Mouse (Mus musculus): ENCODE data around the gene Tyw5.

Tyw5 gene

GRCm38 (mm10) chr1:57406187-57407151 is at the start of gene Tyw5, which contains the start of gene Maip1:
Gene Tyw5 (minus strand): TSS chr1:57407101.
Gene Maip1 (plus strand): TSS chr1:57406328.
- DNase-seq: peak; percentile 83

- DNase-seq: no peak
Measured at GRCm38 (mm10) chr1:57450241-57450640, 43.3 kb upstream of the Tyw5 start.

GRCm38 (mm10) chr1:57445679-57446078 is 38.8 kb upstream of the Tyw5 start:
- no peak for DNase-seq

DNA sequence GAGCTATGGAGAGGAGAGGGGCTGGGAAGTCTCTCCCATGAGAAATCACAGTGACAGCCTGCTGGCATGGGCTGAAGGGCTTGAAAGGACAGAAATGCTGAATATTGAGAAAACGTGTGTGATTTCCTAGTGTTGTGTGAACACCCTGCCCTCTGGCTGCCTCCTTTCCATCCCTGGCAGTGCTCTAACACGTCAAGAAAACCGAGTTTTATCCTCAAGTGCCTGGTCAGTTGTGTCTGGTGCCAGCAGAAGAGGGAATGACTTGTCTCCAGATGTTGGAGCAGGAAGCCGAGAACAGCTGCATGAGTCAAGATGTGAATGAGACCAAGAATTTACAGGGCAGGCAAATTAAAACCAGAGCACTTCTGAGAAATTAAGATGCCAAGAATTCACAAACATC is 33.9 kb upstream of the Tyw5 start:
- DNase-seq: no peak

- no peak for DNase-seq
Measured at GRCm38 (mm10) chr1:57439026-57439425, 32.1 kb upstream of the Tyw5 start.

DNA sequence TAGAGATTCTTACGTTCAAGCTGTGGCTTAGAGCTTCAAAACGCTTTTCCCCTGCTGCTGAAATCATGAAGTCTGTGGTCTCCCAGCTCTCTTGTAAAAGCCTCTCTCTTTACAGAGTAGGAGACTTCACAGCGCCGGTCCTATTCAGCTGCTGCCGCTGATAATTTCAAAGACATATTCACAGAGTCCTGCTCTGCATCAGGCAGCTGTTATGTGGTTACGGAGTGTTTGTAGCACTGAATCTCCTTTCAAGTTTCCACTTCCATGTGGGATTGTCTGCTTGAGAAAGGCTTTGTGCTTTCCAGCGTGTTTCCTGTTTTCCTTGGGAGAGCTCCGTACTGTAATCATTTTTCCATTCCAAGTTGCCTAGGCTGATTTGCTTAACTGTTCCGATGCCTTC is 30.1 kb upstream of the Tyw5 start:
- DNase-seq: no peak

DNA sequence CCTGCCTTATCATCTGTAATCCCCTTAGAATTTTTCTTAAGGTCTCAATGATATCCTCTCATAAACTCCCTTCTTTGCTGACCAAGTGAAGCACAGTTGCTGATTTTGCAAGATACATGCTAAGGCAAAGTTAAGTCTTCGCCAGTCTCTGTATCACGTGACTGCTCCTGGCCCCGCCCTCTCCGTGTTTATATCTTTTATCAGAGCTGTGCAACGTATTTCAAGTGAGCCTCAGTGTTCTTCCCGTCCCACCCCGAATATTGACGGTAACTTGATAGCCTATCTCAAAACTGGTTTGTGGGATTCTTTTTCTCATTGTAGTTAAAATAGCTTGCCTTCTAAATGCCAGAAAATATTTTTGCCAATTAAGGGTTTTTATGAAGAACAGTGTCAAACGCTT is 29.5 kb upstream of the Tyw5 start:
- no peak for DNase-seq

GRCm38 (mm10) chr1:57433141-57433540 is 26.2 kb upstream of the Tyw5 start:
- DNase-seq: no peak

- no peak for DNase-seq
Measured at GRCm38 (mm10) chr1:57429786-57430483, 23.0 kb upstream of the Tyw5 start.

GRCm38 (mm10) chr1:57428368-57429308 is 21.7 kb upstream of the Tyw5 start:
- DNase-seq: peak; percentile 54

GRCm38 (mm10) chr1:57423696-57424095 is 16.8 kb upstream of the Tyw5 start:
- no peak for DNase-seq

GRCm38 (mm10) chr1:57413397-57413796 is 6.5 kb upstream of the Tyw5 start:
- DNase-seq: no peak

- DNase-seq: no peak
Measured at GRCm38 (mm10) chr1:57408994-57409393, 2.1 kb upstream of the Tyw5 start.

GRCm38 (mm10) chr1:57402116-57402515 is 4.8 kb downstream of the Tyw5 start:
- DNase-seq: no peak

- no peak for DNase-seq
Measured at GRCm38 (mm10) chr1:57400877-57401276, 6.0 kb downstream of the Tyw5 start.

GRCm38 (mm10) chr1:57400321-57400720 is 6.6 kb downstream of the Tyw5 start:
- no peak for DNase-seq

- DNase-seq: no peak
Measured at GRCm38 (mm10) chr1:57394051-57394450, 12.8 kb downstream of the Tyw5 start.

DNA sequence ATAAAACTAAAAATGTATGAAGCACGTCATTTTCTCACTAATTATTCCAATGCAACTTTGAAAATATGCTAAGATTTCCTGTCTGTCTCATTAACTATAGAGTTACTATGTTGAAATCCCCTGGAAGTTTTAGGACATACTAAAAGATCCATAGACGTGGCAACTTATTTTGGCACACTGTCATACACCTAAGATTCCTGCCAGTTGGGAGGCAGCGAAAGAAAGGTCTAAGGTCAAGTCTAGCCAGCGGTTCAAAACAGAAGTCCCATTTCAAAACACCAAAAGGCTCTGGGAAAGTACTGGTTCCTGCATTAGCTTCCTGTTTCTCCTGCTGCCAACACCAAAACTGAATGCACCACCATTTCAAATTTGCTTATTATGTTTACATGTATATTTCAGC is 14.5 kb downstream of the Tyw5 start:
- DNase-seq: no peak

GRCm38 (mm10) chr1:57390993-57391790 is 15.7 kb downstream of the Tyw5 start:
- DNase-seq: no peak

DNA sequence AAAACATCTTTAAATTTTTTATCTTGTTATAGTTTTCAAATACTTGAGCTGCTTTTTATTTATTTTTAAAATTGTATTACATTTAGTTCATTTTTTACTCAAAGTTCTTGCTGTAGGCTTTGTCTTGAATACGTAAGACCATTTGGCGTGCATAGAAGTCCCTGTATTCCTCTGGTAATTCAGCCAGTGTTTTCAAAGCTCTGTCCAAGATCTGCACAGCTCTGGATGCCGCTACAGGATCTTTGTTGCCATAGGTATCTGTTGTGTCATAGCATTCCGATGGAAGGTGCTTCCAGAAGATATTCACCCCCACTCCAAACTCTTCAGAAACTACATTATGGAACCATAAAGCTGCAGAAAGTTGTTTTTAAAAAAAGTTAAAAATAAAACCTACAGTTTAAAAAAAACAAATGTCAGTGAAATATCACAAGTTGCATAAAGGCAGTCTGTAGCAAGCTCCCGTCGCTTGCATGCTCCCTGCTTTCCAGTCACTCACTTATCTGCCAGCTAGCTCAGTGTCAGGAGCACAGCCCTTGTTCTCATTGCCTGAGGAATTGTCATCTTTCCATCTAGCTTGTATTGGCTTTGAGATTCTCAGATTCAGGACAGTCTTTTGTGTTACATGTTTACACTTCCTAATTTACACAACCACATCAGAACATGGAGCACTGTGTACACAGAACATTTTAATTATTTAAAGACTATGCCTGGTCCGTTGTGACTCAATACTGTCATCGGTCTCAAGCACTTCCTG is 18.3 kb downstream of the Tyw5 start:
- no peak for DNase-seq

- peak; percentile 29 for DNase-seq
Measured at GRCm38 (mm10) chr1:57387876-57388275, 19.0 kb downstream of the Tyw5 start.

Data from cerebellum, adult 11-12 months (tissue).